Mouse (Mus musculus) embryonic facial prominence, embryonic 12.5 days (tissue): Measurements from ENCODE around the gene Csnk1d. TPM values are rescaled to one million over a fixed set of nuclear protein-coding genes. Genes with fewer than 3 reads are reported as not detected.

Source experiments
- ATAC-seq: fragments of 200-750 bp; cut with Nextera tagmentation; 2 replicates; pipeline ENCODE4 v1.8.0; 2017; ENCODE audit not compliant: insufficient number of reproducible peaks, insufficient read depth, low FRiP score, low TSS enrichment
- H3K27ac ChIP-seq: fragments of 300-500 bp; sonication (generic); 2 replicates; pipeline ENCODE4 v1.5.1; 2016; ENCODE audit warnings: mild to moderate bottlenecking
- H3K27me3 ChIP-seq: fragments of 300-500 bp; sonication (generic); 2 replicates; pipeline ENCODE4 v1.6.1; 2016; ENCODE audit warnings: mild to moderate bottlenecking, moderate library complexity
- H3K36me3 ChIP-seq: fragments of 300-500 bp; sonication (generic); 2 replicates; pipeline ENCODE4 v1.6.1; 2016; ENCODE audit warnings: mild to moderate bottlenecking
- H3K4me1 ChIP-seq: fragments of 300-500 bp; sonication (generic); 2 replicates; pipeline ENCODE4 v1.6.1; 2016
- H3K4me2 ChIP-seq: fragments of 300-500 bp; sonication (generic); replicated peaks from 2 replicates; pipeline ENCODE4 v1.6.1; 2016; ENCODE audit warnings: mild to moderate bottlenecking, moderate library complexity
- H3K4me3 ChIP-seq: fragments of 300-500 bp; sonication (generic); 2 replicates; pipeline ENCODE4 v1.5.1; 2016; ENCODE audit warnings: mild to moderate bottlenecking
- H3K9ac ChIP-seq: fragments of 300-500 bp; sonication (generic); 2 replicates; pipeline ENCODE4 v1.6.1; 2016; ENCODE audit warnings: mild to moderate bottlenecking, moderate library complexity
- H3K9me3 ChIP-seq: fragments of 300-500 bp; sonication (generic); 2 replicates; pipeline ENCODE4 v1.6.1; 2016; ENCODE audit warnings: mild to moderate bottlenecking, moderate library complexity
- WGBS: fragments of 180-500 bp; shearing (Covaris S2); methylation state at CpG from one replicate; pipeline ENCODE4 v1.1.7; 2016; 5-methylcytosine and 5-hydroxymethylcytosine counted together
- polyA plus RNA-seq: library from polyadenylated mRNA; unstranded; fragments of >200 nt; fragmentation: Nextera tagmentation; extraction: Ambion mirVana; gene quantifications from 2 replicates; pipeline ENCODE4 v1.2.1, GENCODE M21; 2016

The Csnk1d gene
- polyA plus RNA-seq, 1 experiment from 2014 or later, result 160 TPM

GRCm38 (mm10) chr11:120951237-120951636 lies 39.9 kb downstream of the Csnk1d start:
- peak overlapping the region; percentile 72 for H3K27ac ChIP-seq
- peak overlapping the region; percentile 58 for H3K4me2 ChIP-seq
- peak; percentile 23; the same call in 1 of the 2 replicates for ATAC-seq
- 21% methylated on average over 8 of the region's 8 CpGs for WGBS
- H3K4me1 ChIP-seq, result peaks cover 18% of the 10 kb centered on the region
- peaks cover 24% of the 10 kb centered on the region for H3K27me3 ChIP-seq
- H3K9me3 ChIP-seq, result no peaks in the 10 kb centered on the region
- 0 out of 2 replicates have a peak overlapping the region, but pooled peaks have one; percentile 64 for H3K9ac ChIP-seq
- peaks cover 23% of the 10 kb centered on the region for H3K36me3 ChIP-seq
- peak overlapping the region; percentile 48 for H3K4me3 ChIP-seq

- ATAC-seq, result peak; percentile 69
- Histone ChIP-seq H3K4me1 (peaks cover 18% of the 10 kb centered on the region), H3K4me2 (peak overlapping the region; percentile 58), H3K36me3 (peaks cover 16% of the 10 kb centered on the region), H3K9me3 (no peaks in the 10 kb centered on the region), H3K9ac (peak overlapping the region; percentile 64), H3K4me3 (peak overlapping the region; percentile 48), H3K27ac (peak overlapping the region; percentile 72), H3K27me3 (peaks cover 24% of the 10 kb centered on the region)
- WGBS, result 2% methylated on average over 39 of the region's 39 CpGs
Observed at GRCm38 (mm10) chr11:120950281-120951202, 40.6 kb downstream of the Csnk1d start.

DNA sequence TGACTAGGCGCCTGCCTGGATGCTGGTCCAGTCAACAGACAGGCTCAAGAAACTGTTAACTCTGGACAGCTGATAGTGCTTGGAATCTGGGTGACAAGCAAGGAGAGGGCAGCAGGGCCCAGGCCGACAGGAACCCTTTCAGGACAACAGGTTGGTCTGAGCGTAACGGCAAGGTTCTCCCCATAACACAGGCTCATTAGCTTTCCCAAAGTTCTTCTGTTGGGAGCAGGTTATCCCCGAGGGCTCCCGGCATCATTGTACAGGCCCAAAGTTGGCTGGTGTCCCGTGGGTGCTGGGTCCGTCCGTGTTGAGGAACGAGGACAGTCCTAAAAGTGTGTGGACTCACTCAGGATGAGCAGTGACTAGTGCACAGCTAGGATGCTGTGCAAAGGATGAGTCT lies 41.3 kb downstream of the Csnk1d start:
- Histone ChIP-seq H3K9me3 (no peaks in the 10 kb centered on the region), H3K27ac (no peak overlapping the region), H3K9ac (peak overlapping the region; percentile 64), H3K36me3 (peaks cover 9% of the 10 kb centered on the region; the same call in 1 of the 2 replicates), H3K4me1 (peaks cover 18% of the 10 kb centered on the region), H3K27me3 (peaks cover 24% of the 10 kb centered on the region), H3K4me2 (peak overlapping the region; percentile 58), H3K4me3 (peak overlapping the region; percentile 48)
- no peak for ATAC-seq
- 11% methylated on average over 10 of the region's 10 CpGs for WGBS

- WGBS, result 2% methylated on average over 69 of the region's 75 CpGs
- no peak for ATAC-seq
- Histone ChIP-seq H3K4me1 (peaks cover 18% of the 10 kb centered on the region), H3K9ac (peak overlapping the region; percentile 64), H3K27me3 (peaks cover 24% of the 10 kb centered on the region), H3K4me3 (peak overlapping the region; percentile 48), H3K4me2 (peak overlapping the region; percentile 58), H3K9me3 (no peaks in the 10 kb centered on the region), H3K27ac (peak overlapping the region; percentile 25; the same call in 1 of the 2 replicates), H3K36me3 (peaks cover 3% of the 10 kb centered on the region; the same call in 1 of the 2 replicates)
Observed at GRCm38 (mm10) chr11:120948861-120949851, 42.0 kb downstream of the Csnk1d start.

- H3K27ac ChIP-seq, result peak within 1 kb of the TSS; percentile 25; the same call in 1 of the 2 replicates
Observed at GRCm38 (mm10) chr11:120948328-120948727, 42.8 kb downstream of the Csnk1d start, which contains the start of gene Slc16a3. Gene Slc16a3, plus strand, starts transcription at chr11:120948480.

DNA sequence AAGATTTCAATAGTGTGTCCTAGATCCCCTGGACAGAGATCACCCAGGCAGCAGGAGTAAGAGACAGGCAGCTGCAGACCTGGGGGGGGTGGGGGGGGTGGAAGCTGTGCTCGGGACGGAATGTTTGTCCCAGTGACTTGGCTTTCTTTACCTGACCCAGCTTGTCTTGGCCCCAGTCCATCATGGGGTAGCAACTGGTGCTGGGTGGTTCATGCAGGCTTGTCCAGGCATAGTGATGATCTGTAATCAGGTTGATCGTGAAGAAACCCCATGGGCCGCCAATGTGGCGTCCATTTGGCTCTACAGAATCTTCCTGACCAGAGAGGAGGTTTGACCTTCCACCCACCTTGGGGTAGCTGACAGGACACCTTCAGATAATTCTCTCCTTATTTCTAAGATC lies 45.2 kb downstream of the Csnk1d start:
- Histone ChIP-seq H3K36me3 (no peaks in the 10 kb centered on the region), H3K9ac (no peak overlapping the region), H3K9me3 (no peaks in the 10 kb centered on the region), H3K4me3 (no peak overlapping the region), H3K4me1 (peaks cover 7% of the 10 kb centered on the region), H3K4me2 (no peak overlapping the region), H3K27me3 (peaks cover 24% of the 10 kb centered on the region), H3K27ac (no peak overlapping the region)
- no peak for ATAC-seq
- 94% methylated on average over 5 of the region's 5 CpGs for WGBS

More at GRCm38 (mm10) chr11:120948328-120948727, 42.8 kb downstream of the Csnk1d start, which contains the start of gene Slc16a3:
- Histone ChIP-seq H3K9ac (peak within 1 kb of the TSS; percentile 64), H3K4me2 (peak within 1 kb of the TSS; percentile 58), H3K36me3 (no peaks in the 10 kb centered on the region), H3K4me3 (peak within 1 kb of the TSS; percentile 48), H3K9me3 (no peaks in the 10 kb centered on the region), H3K4me1 (peaks cover 18% of the 10 kb centered on the region), H3K27me3 (peaks cover 24% of the 10 kb centered on the region)
- WGBS, result 34% methylated on average over 12 of the region's 12 CpGs
- no peak for ATAC-seq

- Histone ChIP-seq H3K9me3 (no peaks in the 10 kb centered on the region), H3K4me1 (peaks cover 4% of the 10 kb centered on the region), H3K4me2 (no peak overlapping the region), H3K27ac (no peak overlapping the region), H3K36me3 (no peaks in the 10 kb centered on the region), H3K9ac (no peak overlapping the region), H3K4me3 (no peak overlapping the region), H3K27me3 (peaks cover 21% of the 10 kb centered on the region)
- no peak for ATAC-seq
- 82% methylated on average over 7 of the region's 7 CpGs for WGBS
Observed at GRCm38 (mm10) chr11:120945266-120945665, 45.9 kb downstream of the Csnk1d start.

DNA sequence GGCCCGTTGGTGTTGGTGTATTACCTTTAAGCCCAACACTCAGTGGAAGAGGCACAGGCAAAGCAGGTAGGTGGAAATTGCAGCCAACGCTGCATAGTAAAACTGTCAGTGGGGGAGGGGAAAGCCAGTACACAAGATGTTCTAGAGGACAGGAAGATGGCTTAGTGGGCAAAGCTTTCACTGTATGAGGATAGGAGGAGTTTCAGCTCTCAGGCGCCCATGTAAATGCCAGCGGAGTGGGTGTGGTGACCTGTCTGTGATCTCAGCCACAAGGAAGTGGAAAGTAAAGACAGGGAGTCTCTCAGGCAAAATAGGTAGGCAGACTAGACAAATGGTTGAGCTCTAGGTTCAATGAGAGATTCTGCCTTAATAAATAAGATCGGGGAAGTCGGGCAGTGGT lies 50.2 kb downstream of the Csnk1d start:
- Histone ChIP-seq H3K4me1 (no peaks in the 10 kb centered on the region), H3K9ac (no peak overlapping the region), H3K36me3 (no peaks in the 10 kb centered on the region), H3K9me3 (no peaks in the 10 kb centered on the region), H3K4me2 (no peak overlapping the region), H3K4me3 (no peak overlapping the region), H3K27me3 (no peaks in the 10 kb centered on the region), H3K27ac (no peak overlapping the region)
- WGBS, result 86% methylated on average over 6 of the region's 6 CpGs
- ATAC-seq, result no peak

- ATAC-seq, result no peak
- Histone ChIP-seq H3K4me1 (no peaks in the 10 kb centered on the region), H3K27ac (no peak overlapping the region), H3K9me3 (no peaks in the 10 kb centered on the region), H3K36me3 (no peaks in the 10 kb centered on the region), H3K9ac (no peak overlapping the region), H3K27me3 (no peaks in the 10 kb centered on the region), H3K4me3 (no peak overlapping the region), H3K4me2 (no peak overlapping the region)
- WGBS, result 58% methylated on average over 6 of the region's 6 CpGs
Observed at GRCm38 (mm10) chr11:120939712-120940341, 51.3 kb downstream of the Csnk1d start.

DNA sequence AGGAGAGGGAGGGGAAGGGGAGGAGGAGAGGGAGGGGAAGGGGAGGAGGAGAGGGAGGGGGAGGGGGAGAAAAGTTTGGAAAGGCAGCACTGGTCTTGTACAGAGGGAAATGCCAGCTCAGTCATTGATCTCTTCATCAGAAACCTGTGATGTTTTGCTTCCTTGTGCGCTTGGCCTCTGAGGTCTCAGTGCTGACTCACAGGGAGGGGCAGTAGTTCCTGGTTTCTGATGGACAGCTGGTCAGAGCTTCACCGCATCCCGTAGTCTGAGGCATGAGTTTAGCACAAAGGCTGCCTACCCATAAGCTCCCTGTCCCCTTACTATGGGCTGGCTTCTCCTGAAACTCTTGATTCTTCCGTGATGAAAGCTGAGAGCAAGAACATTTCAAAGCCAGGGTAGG lies 52.3 kb downstream of the Csnk1d start:
- Histone ChIP-seq H3K4me2 (no peak overlapping the region), H3K4me3 (no peak overlapping the region), H3K9ac (no peak overlapping the region), H3K27me3 (no peaks in the 10 kb centered on the region), H3K36me3 (no peaks in the 10 kb centered on the region), H3K9me3 (no peaks in the 10 kb centered on the region), H3K27ac (no peak overlapping the region), H3K4me1 (no peaks in the 10 kb centered on the region)
- ATAC-seq, result no peak
- WGBS, result 48% methylated on average over 4 of the region's 4 CpGs

- 96% methylated on average over 1 of the region's 1 CpGs for WGBS
- Histone ChIP-seq H3K4me2 (no peak overlapping the region), H3K27ac (no peak overlapping the region), H3K4me3 (no peak overlapping the region), H3K27me3 (no peaks in the 10 kb centered on the region), H3K9me3 (no peaks in the 10 kb centered on the region), H3K4me1 (no peaks in the 10 kb centered on the region), H3K9ac (0 out of 2 replicates have a peak overlapping the region, but pooled peaks have one; percentile 5), H3K36me3 (no peaks in the 10 kb centered on the region)
- no peak for ATAC-seq
Observed at GRCm38 (mm10) chr11:120937976-120938375, 53.2 kb downstream of the Csnk1d start.
